Mouse (Mus musculus) heart, postnatal 0 days (tissue): ENCODE measurements at regions not wholly inside any gene's neighbourhood (a gene's known extent, or its start where the extent isn't known, plus 50 kb on each side); places are given as distances from the start of the nearest gene placed in this dataset.

Source experiments
- ATAC-seq: fragments of 200-750 bp; cut with Nextera tagmentation; 2 replicates; pipeline ENCODE4 v1.8.0; 2017; ENCODE audit warnings: low read depth, moderate number of reproducible peaks, moderate library complexity; ENCODE audit not compliant: insufficient read depth
- DNase-seq: peaks from one replicate; pipeline ENCODE4 v3.0.0-alpha.2; 2016; ENCODE audit warnings: low spot score
- H3K27ac ChIP-seq: fragments of 300-500 bp; sonication (generic); 2 replicates; pipeline ENCODE4 v1.5.1; 2014; ENCODE audit warnings: low read depth, mild to moderate bottlenecking
- H3K27me3 ChIP-seq: fragments of 300-500 bp; sonication (generic); 2 replicates; pipeline ENCODE4 v1.6.1; 2014; ENCODE audit warnings: low read length, mixed read lengths; ENCODE audit not compliant: control insufficient read depth, insufficient read depth
- H3K36me3 ChIP-seq: fragments of 300-500 bp; sonication (generic); replicated peaks from 2 replicates; pipeline ENCODE4 v1.6.1; 2014; ENCODE audit warnings: low read length, mixed read lengths; ENCODE audit not compliant: control insufficient read depth, insufficient read depth
- H3K4me1 ChIP-seq: fragments of 300-500 bp; sonication (generic); 2 replicates; pipeline ENCODE4 v1.6.1; 2014; ENCODE audit warnings: antibody characterized with exemption; ENCODE audit not compliant: control insufficient read depth, insufficient read depth
- H3K4me2 ChIP-seq: fragments of 300-500 bp; sonication (generic); 2 replicates; pipeline ENCODE4 v1.6.1; 2014; ENCODE audit warnings: low read depth, mild to moderate bottlenecking, low read length, moderate library complexity
- H3K4me3 ChIP-seq: fragments of 300-500 bp; sonication (generic); 2 replicates; pipeline ENCODE4 v1.5.1; 2014; ENCODE audit warnings: low read depth, low read length
- H3K9ac ChIP-seq: fragments of 300-500 bp; sonication (generic); replicated peaks from 2 replicates; pipeline ENCODE4 v1.6.1; 2014; ENCODE audit warnings: low read depth, low read length, mixed read lengths
- H3K9me3 ChIP-seq: fragments of 300-500 bp; sonication (generic); replicated peaks from 2 replicates; pipeline ENCODE4 v1.6.1; 2016; ENCODE audit warnings: low read length; ENCODE audit not compliant: control insufficient read depth
- CTCF ChIP-seq: IDR thresholded peaks from 2 replicates; pipeline ENCODE4 v1.5.1; 2016; ENCODE audit warnings: antibody characterized with exemption, control low read depth, low read depth
- EP300 ChIP-seq: IDR thresholded peaks from 2 replicates; pipeline ENCODE4 v1.6.1; 2016; ENCODE audit warnings: antibody characterized with exemption, low read depth
- WGBS: fragments of 180-500 bp; shearing (Covaris S2); extraction: QIAGEN DNeasy Blood & Tissue Kit; methylation state at CpG from one replicate; pipeline ENCODE4 v1.1.7; 2014; 5-methylcytosine and 5-hydroxymethylcytosine counted together

DNA sequence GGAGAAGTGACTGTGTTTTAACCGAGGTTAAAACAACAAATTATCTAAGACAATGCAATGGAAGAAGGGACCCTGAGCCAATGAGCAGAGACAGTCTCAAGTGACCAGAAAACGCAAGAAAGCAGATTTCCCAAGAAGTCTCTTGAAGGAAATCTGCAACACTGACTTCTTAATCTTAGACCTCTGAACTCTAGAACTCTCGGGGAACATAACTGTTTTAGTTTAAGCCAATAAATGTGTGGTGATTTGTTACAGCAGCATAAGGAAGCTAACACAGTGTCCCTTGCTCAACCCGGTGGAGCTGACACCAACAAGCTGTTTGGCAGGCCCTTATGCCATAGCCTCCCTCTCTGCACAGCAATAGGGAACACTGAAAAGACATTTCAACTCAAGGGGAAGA lies 69.0 kb upstream of the Actbl2 start:
- no peaks in the 10 kb centered on the region for H3K4me1 ChIP-seq
- no peaks in the 10 kb centered on the region for H3K36me3 ChIP-seq
- no peak for ATAC-seq
- H3K27me3 ChIP-seq, result no peaks in the 10 kb centered on the region
- no peak overlapping the region for H3K4me3 ChIP-seq
- WGBS, result 66% methylated on average over 4 of the region's 4 CpGs
- H3K4me2 ChIP-seq, result no peak overlapping the region
- no peak for TF ChIP-seq EP300
- no peak for TF ChIP-seq CTCF
- H3K9ac ChIP-seq, result no peak overlapping the region
- DNase-seq, result no peak
- H3K9me3 ChIP-seq, result no peaks in the 10 kb centered on the region
- no peak overlapping the region for H3K27ac ChIP-seq

DNA sequence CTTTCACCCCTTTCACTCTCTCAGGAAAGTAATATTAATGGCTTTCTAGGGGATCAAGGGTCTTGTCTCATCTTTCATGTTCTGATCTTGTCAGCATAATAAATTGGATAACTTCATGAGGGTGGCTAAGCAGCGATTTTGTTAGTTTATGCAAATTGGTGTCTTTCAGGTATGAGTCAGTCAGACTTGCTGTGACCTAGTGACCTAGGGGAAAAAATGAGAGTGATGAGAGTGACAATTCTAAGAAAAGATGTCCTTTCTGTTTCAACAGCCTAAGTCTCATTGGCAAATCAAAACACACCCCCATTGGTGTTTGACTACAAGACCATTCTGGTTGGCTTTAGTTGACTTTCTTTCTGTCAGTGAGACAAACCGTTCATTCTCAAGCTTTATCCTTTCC lies 68.0 kb upstream of the Actbl2 start:
- H3K9me3 ChIP-seq, result no peaks in the 10 kb centered on the region
- H3K4me1 ChIP-seq, result no peaks in the 10 kb centered on the region
- H3K27me3 ChIP-seq, result no peaks in the 10 kb centered on the region
- TF ChIP-seq EP300 (no peak), CTCF (no peak)
- no peak for DNase-seq
- H3K36me3 ChIP-seq, result no peaks in the 10 kb centered on the region
- WGBS, result 88% methylated on average over 2 of the region's 2 CpGs
- H3K4me3 ChIP-seq, result no peak overlapping the region
- H3K9ac ChIP-seq, result no peak overlapping the region
- H3K27ac ChIP-seq, result no peak overlapping the region
- no peak for ATAC-seq
- no peak overlapping the region for H3K4me2 ChIP-seq

DNA sequence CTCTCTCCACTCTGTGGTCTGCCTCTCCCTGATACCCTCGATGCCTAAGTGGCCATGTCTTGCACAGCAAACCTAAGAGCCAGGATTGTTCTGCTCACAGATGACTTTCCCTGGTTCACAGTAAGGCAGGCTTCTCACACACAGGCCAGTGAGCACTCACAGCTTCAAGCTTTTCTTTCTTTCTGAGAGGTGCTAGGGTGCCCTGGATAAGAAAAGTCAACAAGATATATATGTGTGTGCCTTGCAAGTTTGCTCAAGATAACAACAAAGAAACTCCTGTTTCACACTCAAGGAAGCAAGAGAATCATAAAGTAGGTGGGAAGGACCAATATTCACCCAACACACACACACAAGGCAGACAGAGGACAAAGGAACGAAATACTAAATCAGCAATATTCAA lies 60.9 kb upstream of the Actbl2 start:
- Histone ChIP-seq H3K4me1 (no peaks in the 10 kb centered on the region), H3K27ac (no peak overlapping the region), H3K4me2 (no peak overlapping the region), H3K36me3 (no peaks in the 10 kb centered on the region), H3K9ac (no peak overlapping the region), H3K9me3 (no peaks in the 10 kb centered on the region), H3K4me3 (no peak overlapping the region), H3K27me3 (no peaks in the 10 kb centered on the region)
- ATAC-seq (no peak), DNase-seq (no peak)
- WGBS, result 58% methylated on average over 2 of the region's 2 CpGs
- TF ChIP-seq EP300, result no peak
- no peak for TF ChIP-seq CTCF

DNA sequence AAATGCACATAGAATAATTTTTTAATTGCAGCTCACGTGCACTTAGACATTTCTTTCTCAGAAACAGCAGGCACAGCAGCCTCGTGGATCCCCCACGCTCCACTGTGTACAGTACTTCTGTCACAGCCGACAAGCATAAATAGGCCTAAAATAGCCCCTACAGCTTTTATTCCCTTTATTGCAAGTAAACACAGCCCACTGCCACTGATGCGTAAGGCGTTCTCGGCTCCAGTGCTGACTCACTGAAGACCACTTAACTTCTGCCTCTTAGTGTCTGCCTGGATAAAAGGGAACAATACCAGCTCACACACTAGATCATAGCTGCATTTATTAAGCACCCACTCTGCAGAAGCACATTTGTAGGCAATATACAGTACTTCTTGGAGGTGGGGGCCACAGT lies 60.5 kb upstream of the Actbl2 start:
- TF ChIP-seq CTCF, result no peak
- no peak for TF ChIP-seq EP300
- Histone ChIP-seq H3K4me2 (no peak overlapping the region), H3K27me3 (no peaks in the 10 kb centered on the region), H3K4me3 (no peak overlapping the region), H3K27ac (no peak overlapping the region), H3K36me3 (no peaks in the 10 kb centered on the region), H3K9me3 (no peaks in the 10 kb centered on the region), H3K9ac (no peak overlapping the region), H3K4me1 (no peaks in the 10 kb centered on the region)
- no peak for ATAC-seq
- no peak for DNase-seq
- WGBS, result 68% methylated on average over 7 of the region's 7 CpGs

DNA sequence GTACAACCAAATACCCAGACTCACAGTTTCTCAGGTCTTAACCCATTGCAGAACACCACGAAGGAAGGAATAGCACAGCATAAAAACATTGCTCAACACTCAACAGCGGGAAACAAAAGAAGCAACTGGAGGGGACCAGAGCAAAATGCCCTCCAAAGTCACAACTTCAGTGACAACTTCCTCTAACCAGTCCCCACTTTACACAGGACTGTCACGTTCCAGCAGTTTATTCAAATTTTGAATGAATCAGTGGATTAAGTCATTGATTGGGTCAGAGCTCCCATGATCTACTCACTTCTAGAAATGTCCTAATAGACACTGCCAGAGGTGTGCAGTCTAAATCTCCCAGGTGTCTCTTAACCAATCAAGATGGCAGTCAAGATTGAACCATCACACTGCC lies 53.3 kb upstream of the Actbl2 start:
- no peak overlapping the region for H3K27ac ChIP-seq
- DNase-seq, result no peak
- H3K27me3 ChIP-seq, result no peaks in the 10 kb centered on the region
- ATAC-seq, result no peak
- no peak overlapping the region for H3K9ac ChIP-seq
- H3K36me3 ChIP-seq, result no peaks in the 10 kb centered on the region
- H3K4me3 ChIP-seq, result no peak overlapping the region
- WGBS, result 74% methylated on average over 3 of the region's 3 CpGs
- no peaks in the 10 kb centered on the region for H3K9me3 ChIP-seq
- H3K4me1 ChIP-seq, result no peaks in the 10 kb centered on the region
- no peak for TF ChIP-seq CTCF
- TF ChIP-seq EP300, result no peak
- no peak overlapping the region for H3K4me2 ChIP-seq

DNA sequence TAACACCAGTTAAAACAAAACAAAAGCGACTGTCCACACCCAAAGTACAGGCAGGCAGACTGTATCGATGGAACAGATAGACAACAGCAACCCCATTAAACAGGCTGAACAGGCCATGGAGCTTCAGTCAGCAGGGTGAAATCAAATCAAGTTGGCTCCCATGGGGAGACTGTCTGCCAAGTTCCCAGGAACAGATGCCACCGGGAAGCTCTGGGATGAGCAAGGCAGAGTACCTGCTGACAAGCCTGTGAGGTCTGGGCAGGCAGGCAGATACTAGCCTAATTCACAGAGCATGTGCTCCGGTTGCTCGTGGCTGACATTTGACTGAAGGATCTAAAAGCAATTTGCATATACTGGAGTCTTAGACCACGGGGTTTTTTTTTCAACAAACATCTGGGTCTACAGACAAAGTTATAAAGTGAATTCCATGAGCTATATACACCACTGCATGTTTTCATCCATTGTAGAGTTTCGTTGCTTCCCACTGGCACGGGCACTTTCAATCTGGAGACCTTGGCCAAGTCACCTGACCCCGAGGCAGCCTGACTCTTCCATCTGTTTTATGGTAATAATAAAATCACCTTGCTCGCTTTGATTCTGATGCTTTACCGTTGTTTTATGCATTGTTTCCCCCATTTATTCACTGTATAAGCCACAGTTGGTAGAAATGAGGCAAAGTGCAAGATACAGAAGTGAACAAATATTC lies 50.1 kb upstream of the Actbl2 start:
- WGBS, result 70% methylated on average over 11 of the region's 11 CpGs
- TF ChIP-seq CTCF, result no peak
- no peak for TF ChIP-seq EP300
- Histone ChIP-seq H3K36me3 (no peaks in the 10 kb centered on the region), H3K4me3 (no peak overlapping the region), H3K4me2 (no peak overlapping the region), H3K27me3 (no peaks in the 10 kb centered on the region), H3K9ac (no peak overlapping the region), H3K9me3 (no peaks in the 10 kb centered on the region), H3K27ac (no peak overlapping the region), H3K4me1 (no peaks in the 10 kb centered on the region)
- ATAC-seq (no peak), DNase-seq (no peak)
